In genomic region chr10:82984950-82985699, GRCm38 (mm10) we compare ENCODE assay signal across 8 mouse cellular contexts. TPM values are rescaled to one million over a fixed set of nuclear protein-coding genes. Genes with fewer than 3 reads are reported as not detected.
A peak's percentile ranks its signal among the peaks of the same experiment; 100 is the strongest.
DNase-seq lines count a peak whose midpoint lies in the region; ATAC-seq lines count a peak whose summit lies in the region.

Gene Chst11 (plus strand): TSS chr10:82985498.

- H3K4me1 ChIP-seq in lung, embryonic 15.5 days, result peaks cover 16% of the 10 kb centered on the region

- H3K4me3 ChIP-seq in lung, embryonic 15.5 days, result peak within 1 kb of the TSS; percentile 76

- H3K9ac ChIP-seq in lung, embryonic 15.5 days, result peak within 1 kb of the TSS; percentile 66

- peak within 1 kb of the TSS; percentile 81 for H3K27ac ChIP-seq in lung, embryonic 15.5 days

- peak; percentile 63 for DNase-seq in MEL-GATA-1-ER (ENCODE audit: extremely low read depth, low read depth)
- peak; percentile 60 for DNase-seq in cerebellum, adult 8-10 months
- DNase-seq in forelimb bud, embryonic 11.5 days (ENCODE audit: low read depth, low spot score), result peak; percentile 78
- DNase-seq in layer of hippocampus, adult 9-10 months (ENCODE audit: low spot score), result peak; percentile 54
- DNase-seq in ovary, postnatal 10 days (ENCODE audit: low spot score), result peak; percentile 41
- DNase-seq in thymus, postnatal 10 days (ENCODE audit: low spot score in 2 of 2), result peak; percentile 44 to 55

- H3K27me3 ChIP-seq in lung, embryonic 15.5 days, result peaks cover 18% of the 10 kb centered on the region; the same call in 1 of the 2 replicates

- no peaks in the 10 kb centered on the region for H3K9me3 ChIP-seq in lung, embryonic 15.5 days

- peak within 1 kb of the TSS; percentile 96 for H3K4me2 ChIP-seq in lung, embryonic 15.5 days

- ATAC-seq in hematopoietic stem cell, adult 5-6 weeks (replicated peaks in 1 of 2; ENCODE audit: insufficient read depth in 1 of 2, low FRiP score in 2 of 2, low TSS enrichment in 1 of 2, low read depth in 1 of 2, poor library complexity in 2 of 2, severe bottlenecking in 2 of 2), result peak; percentile 75 to 84
- ATAC-seq in lung, embryonic 15.5 days (ENCODE audit: borderline replicate concordance, extremely low read depth, low FRiP score, low TSS enrichment), result peak; percentile 91

- under 1% methylated on average over 67 of the region's 67 CpGs for WGBS in lung, embryonic 15.5 days

- no peaks in the 10 kb centered on the region for H3K36me3 ChIP-seq in lung, embryonic 15.5 days

RNA-seq across cellular contexts. Expression of gene Chst11, which starts in this region (rescaled TPM):
- total RNA-seq in hematopoietic stem cell, adult 5-6 weeks (2017), result 22.3 and 27.1 TPM in 2 replicates
- polyA plus RNA-seq in lung, embryonic 15.5 days (2015; fragmentation: Nextera tagmentation; extraction: Ambion mirVana), result 1.5 and 2.0 TPM in 2 replicates

Comparison
In these comparisons a context has a peak if more than half of its experiments do, and no peak if none do; other contexts are left out.
1. Peak in every context shown above with its lines: DNase-seq, ATAC-seq, H3K4me3 ChIP-seq and H3K27ac ChIP-seq.